Mouse (Mus musculus) forebrain, embryonic 15.5 days (tissue): ENCODE data around the gene Hecw1. TPM values are rescaled to one million over a fixed set of nuclear protein-coding genes. Genes with fewer than 3 reads are reported as not detected.

Experiments
- ATAC-seq: fragments of 200-750 bp; cut with Nextera tagmentation; replicated peaks from 2 replicates; pipeline ENCODE4 v1.8.0; 2017; ENCODE audit warnings: mild to moderate bottlenecking, moderate TSS enrichment, moderate library complexity
- H3K27ac ChIP-seq: fragments of 300-500 bp; sonication (generic); replicated peaks from 2 replicates; pipeline ENCODE4 v1.5.1; 2015; ENCODE audit warnings: mild to moderate bottlenecking, inconsistent platforms
- H3K27me3 ChIP-seq: fragments of 300-500 bp; sonication (generic); 2 replicates; pipeline ENCODE4 v1.6.1; 2015; ENCODE audit warnings: inconsistent platforms
- H3K36me3 ChIP-seq: fragments of 300-500 bp; sonication (generic); 2 replicates; pipeline ENCODE4 v1.6.1; 2015; ENCODE audit warnings: mild to moderate bottlenecking, inconsistent platforms
- H3K4me1 ChIP-seq: fragments of 300-500 bp; sonication (generic); 2 replicates; pipeline ENCODE4 v1.6.1; 2015; ENCODE audit warnings: inconsistent platforms
- H3K4me2 ChIP-seq: fragments of 300-500 bp; sonication (generic); replicated peaks from 2 replicates; pipeline ENCODE4 v1.6.1; 2015; ENCODE audit warnings: mild to moderate bottlenecking, inconsistent platforms
- H3K4me3 ChIP-seq: fragments of 300-500 bp; sonication (generic); 2 replicates; pipeline ENCODE4 v1.5.1; 2015; ENCODE audit warnings: mild to moderate bottlenecking, inconsistent platforms
- H3K9ac ChIP-seq: fragments of 300-500 bp; sonication (generic); replicated peaks from 2 replicates; pipeline ENCODE4 v1.6.1; 2015; ENCODE audit warnings: mild to moderate bottlenecking, inconsistent platforms
- H3K9me3 ChIP-seq: fragments of 300-500 bp; sonication (generic); 2 replicates; pipeline ENCODE4 v1.6.1; 2016; ENCODE audit warnings: inconsistent platforms
- WGBS: fragments of 180-500 bp; shearing (Covaris S2); methylation state at CpG from one replicate; pipeline ENCODE4 v1.1.7; 2015; ENCODE audit warnings: mixed read lengths; 5-methylcytosine and 5-hydroxymethylcytosine counted together
- polyA plus RNA-seq: library from polyadenylated mRNA; unstranded; fragments of >200 nt; fragmentation: Nextera tagmentation; extraction: Ambion mirVana; gene quantifications from 2 replicates; pipeline ENCODE4 v1.2.1, GENCODE M21; 2015

Hecw1 gene
- polyA plus RNA-seq, 1 experiment from 2014 or later = 46.5 TPM

- no peak overlapping the region for H3K4me3 ChIP-seq
- 80% methylated on average over 2 of the region's 2 CpGs for WGBS
- no peaks in the 10 kb centered on the region for H3K9me3 ChIP-seq
- no peak overlapping the region for H3K27ac ChIP-seq
- H3K27me3 ChIP-seq = no peaks in the 10 kb centered on the region
- peaks cover 4% of the 10 kb centered on the region; the same call in 1 of the 2 replicates for H3K4me1 ChIP-seq
- H3K9ac ChIP-seq = no peak overlapping the region
- H3K4me2 ChIP-seq = no peak overlapping the region
- ATAC-seq = no peak
- no peaks in the 10 kb centered on the region for H3K36me3 ChIP-seq
Measured at GRCm38 (mm10) chr13:14496954-14497353, 26.1 kb downstream of the Hecw1 start.

DNA sequence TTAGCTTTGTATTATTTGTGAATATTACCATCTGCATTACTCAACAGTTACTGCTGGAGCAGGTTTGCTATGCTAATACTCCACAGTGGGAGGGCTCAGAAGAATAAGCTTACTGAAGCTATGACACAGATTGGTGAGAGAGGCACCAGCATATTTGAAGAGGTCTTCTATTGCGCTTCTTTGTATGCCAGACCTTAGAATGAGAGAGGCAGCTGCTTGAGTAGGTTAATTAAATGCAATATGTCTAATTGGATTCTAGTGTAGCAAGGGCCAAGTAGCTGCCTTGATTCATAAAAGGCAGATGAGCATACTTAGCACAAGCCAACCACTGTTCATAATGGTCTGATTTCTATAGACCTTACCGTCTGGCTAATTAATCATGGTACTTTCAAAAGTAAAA, 35.2 kb downstream of the Hecw1 start:
- Histone ChIP-seq H3K36me3 (no peaks in the 10 kb centered on the region), H3K4me2 (no peak overlapping the region), H3K27me3 (no peaks in the 10 kb centered on the region), H3K9ac (no peak overlapping the region), H3K27ac (no peak overlapping the region), H3K4me1 (no peaks in the 10 kb centered on the region), H3K4me3 (no peak overlapping the region), H3K9me3 (no peaks in the 10 kb centered on the region)
- 35% methylated on average over 2 of the region's 2 CpGs for WGBS
- peak; percentile 78 for ATAC-seq

DNA sequence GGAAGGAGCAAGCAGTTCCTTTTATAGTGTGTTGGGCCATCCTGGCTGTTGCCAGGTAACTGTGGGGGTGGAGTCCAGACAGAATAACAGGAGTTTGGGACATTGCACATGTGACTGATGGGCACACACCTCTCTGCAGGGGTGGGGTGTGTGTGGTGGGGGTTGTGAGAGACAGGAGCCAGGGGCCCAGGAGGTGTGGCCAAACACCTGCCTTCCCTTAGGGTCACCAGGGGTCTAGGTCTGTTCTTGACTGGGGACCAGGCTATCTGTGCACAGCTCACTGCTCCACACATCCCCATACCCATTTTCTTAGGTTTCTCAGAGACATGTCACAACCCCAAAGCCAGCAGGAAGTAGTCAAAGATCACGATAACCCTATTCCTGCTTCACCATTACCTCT, 51.9 kb downstream of the Hecw1 start:
- Histone ChIP-seq H3K4me2 (no peak overlapping the region), H3K27ac (no peak overlapping the region), H3K27me3 (no peaks in the 10 kb centered on the region), H3K4me3 (no peak overlapping the region), H3K36me3 (peaks cover 3% of the 10 kb centered on the region; the same call in 1 of the 2 replicates), H3K4me1 (no peaks in the 10 kb centered on the region), H3K9me3 (no peaks in the 10 kb centered on the region), H3K9ac (no peak overlapping the region)
- WGBS = 94% methylated on average over 1 of the region's 1 CpGs
- ATAC-seq = peak; percentile 38; the same call in 1 of the 2 replicates

DNA sequence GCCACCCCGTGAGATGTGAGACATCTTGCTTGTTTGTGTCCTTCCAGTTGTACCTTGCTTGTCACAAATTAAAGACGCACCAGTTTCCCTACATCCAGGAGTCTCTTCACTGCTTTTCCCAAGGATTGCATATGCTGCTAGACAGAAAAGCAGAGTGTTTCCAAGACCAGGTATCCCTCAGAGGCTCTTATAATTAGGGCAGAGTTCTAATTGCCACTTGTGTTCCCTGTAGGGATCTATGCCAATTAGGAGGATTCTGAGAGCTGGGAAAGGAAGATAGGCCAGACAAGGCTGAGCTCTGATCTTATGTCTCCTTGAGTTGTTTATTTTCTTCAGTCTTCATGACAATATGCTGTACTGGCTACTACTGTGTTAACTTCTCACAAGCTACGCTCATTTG, 55.5 kb downstream of the Hecw1 start:
- Histone ChIP-seq H3K9me3 (no peaks in the 10 kb centered on the region), H3K36me3 (peaks cover 3% of the 10 kb centered on the region; the same call in 1 of the 2 replicates), H3K27me3 (no peaks in the 10 kb centered on the region), H3K4me3 (no peak overlapping the region), H3K27ac (no peak overlapping the region), H3K4me2 (no peak overlapping the region), H3K4me1 (no peaks in the 10 kb centered on the region), H3K9ac (no peak overlapping the region)
- 61% methylated on average over 3 of the region's 3 CpGs for WGBS
- ATAC-seq = no peak

GRCm38 (mm10) chr13:14461036-14461435, 62.0 kb downstream of the Hecw1 start:
- Histone ChIP-seq H3K4me3 (no peak overlapping the region), H3K9me3 (no peaks in the 10 kb centered on the region), H3K9ac (no peak overlapping the region), H3K36me3 (no peaks in the 10 kb centered on the region), H3K4me2 (no peak overlapping the region), H3K27me3 (no peaks in the 10 kb centered on the region), H3K27ac (no peak overlapping the region), H3K4me1 (no peaks in the 10 kb centered on the region)
- no peak for ATAC-seq
- 82% methylated on average over 5 of the region's 5 CpGs for WGBS

DNA sequence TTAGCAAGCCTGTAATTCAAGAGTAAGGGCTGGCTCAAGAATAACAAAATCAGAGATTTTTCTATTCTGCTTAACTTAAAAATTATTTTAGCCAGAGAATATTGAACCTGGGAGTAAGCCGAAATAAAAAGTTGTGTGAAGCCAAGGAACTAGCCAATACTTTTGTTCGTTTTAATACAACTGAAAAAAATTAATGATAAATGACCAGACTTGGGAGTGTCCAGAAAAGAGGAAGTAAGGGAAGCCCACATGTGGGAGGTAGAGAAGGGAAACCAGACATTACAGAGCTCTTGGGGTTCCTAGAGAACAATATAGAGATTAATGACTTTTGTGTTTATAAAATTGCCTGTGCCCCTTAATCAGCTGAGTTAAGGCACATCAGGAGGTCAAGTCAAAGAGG, 66.0 kb downstream of the Hecw1 start:
- Histone ChIP-seq H3K4me3 (no peak overlapping the region), H3K36me3 (no peaks in the 10 kb centered on the region), H3K27me3 (no peaks in the 10 kb centered on the region), H3K27ac (no peak overlapping the region), H3K9me3 (no peaks in the 10 kb centered on the region), H3K4me1 (no peaks in the 10 kb centered on the region), H3K4me2 (no peak overlapping the region), H3K9ac (no peak overlapping the region)
- WGBS = 89% methylated on average over 2 of the region's 2 CpGs
- no peak for ATAC-seq

GRCm38 (mm10) chr13:14439540-14439939, 83.5 kb downstream of the Hecw1 start:
- ATAC-seq = no peak
- no peaks in the 10 kb centered on the region for H3K4me1 ChIP-seq
- no peaks in the 10 kb centered on the region for H3K9me3 ChIP-seq
- no peaks in the 10 kb centered on the region for H3K27me3 ChIP-seq
- no peak overlapping the region for H3K4me2 ChIP-seq
- H3K9ac ChIP-seq = no peak overlapping the region
- H3K36me3 ChIP-seq = no peaks in the 10 kb centered on the region
- H3K27ac ChIP-seq = no peak overlapping the region
- no peak overlapping the region for H3K4me3 ChIP-seq

- no peaks in the 10 kb centered on the region for H3K36me3 ChIP-seq
- no peak for ATAC-seq
- WGBS = 93% methylated on average over 6 of the region's 6 CpGs
- H3K27me3 ChIP-seq = no peaks in the 10 kb centered on the region
- no peaks in the 10 kb centered on the region for H3K9me3 ChIP-seq
- H3K9ac ChIP-seq = no peak overlapping the region
- H3K4me3 ChIP-seq = no peak overlapping the region
- H3K4me1 ChIP-seq = no peaks in the 10 kb centered on the region
- no peak overlapping the region for H3K27ac ChIP-seq
- H3K4me2 ChIP-seq = no peak overlapping the region
Measured at GRCm38 (mm10) chr13:14428845-14429553, 94.0 kb downstream of the Hecw1 start.

- no peak overlapping the region for H3K4me2 ChIP-seq
- no peak overlapping the region for H3K4me3 ChIP-seq
- no peaks in the 10 kb centered on the region for H3K27me3 ChIP-seq
- no peaks in the 10 kb centered on the region for H3K9me3 ChIP-seq
- H3K9ac ChIP-seq = no peak overlapping the region
- no peaks in the 10 kb centered on the region for H3K36me3 ChIP-seq
- WGBS = 82% methylated on average over 2 of the region's 2 CpGs
- H3K4me1 ChIP-seq = no peaks in the 10 kb centered on the region
- ATAC-seq = no peak
- no peak overlapping the region for H3K27ac ChIP-seq
Measured at GRCm38 (mm10) chr13:14424836-14425235, 98.2 kb downstream of the Hecw1 start.

- no peak for ATAC-seq
- no peak overlapping the region for H3K4me2 ChIP-seq
- H3K27me3 ChIP-seq = no peaks in the 10 kb centered on the region
- no peak overlapping the region for H3K9ac ChIP-seq
- H3K9me3 ChIP-seq = no peaks in the 10 kb centered on the region
- 86% methylated on average over 1 of the region's 1 CpGs for WGBS
- H3K36me3 ChIP-seq = no peaks in the 10 kb centered on the region
- H3K27ac ChIP-seq = no peak overlapping the region
- H3K4me1 ChIP-seq = no peaks in the 10 kb centered on the region
- H3K4me3 ChIP-seq = no peak overlapping the region
Measured at GRCm38 (mm10) chr13:14413405-14413804, 109.6 kb downstream of the Hecw1 start.

- H3K27ac ChIP-seq = no peak overlapping the region
- no peaks in the 10 kb centered on the region for H3K27me3 ChIP-seq
- no peak overlapping the region for H3K4me3 ChIP-seq
- no peak overlapping the region for H3K4me2 ChIP-seq
- peaks cover 13% of the 10 kb centered on the region; the same call in 1 of the 2 replicates for H3K36me3 ChIP-seq
- no peak overlapping the region for H3K9ac ChIP-seq
- no peaks in the 10 kb centered on the region for H3K9me3 ChIP-seq
- no peak for ATAC-seq
- no peaks in the 10 kb centered on the region for H3K4me1 ChIP-seq
Measured at GRCm38 (mm10) chr13:14374470-14374869, 148.6 kb downstream of the Hecw1 start.

DNA sequence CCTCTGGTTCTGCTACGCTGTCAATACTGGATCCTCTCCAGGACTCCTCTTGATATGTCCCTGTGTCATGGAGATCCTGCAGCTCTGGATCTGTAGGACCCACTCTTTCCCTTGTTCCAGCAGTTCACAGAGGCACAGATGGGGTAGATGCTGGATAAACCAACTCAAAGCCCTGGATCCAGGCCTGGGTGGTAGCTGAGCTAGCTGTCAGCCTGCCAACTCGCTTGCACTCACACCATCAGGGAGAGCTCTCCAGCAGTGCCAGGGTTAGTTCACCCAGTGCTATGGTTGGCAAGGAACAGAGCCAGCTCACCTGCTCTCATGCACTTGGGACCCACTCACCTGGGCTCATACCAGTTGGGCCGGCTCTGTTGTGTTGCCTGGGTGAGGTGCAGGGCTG, 157.5 kb downstream of the Hecw1 start:
- no peaks in the 10 kb centered on the region for H3K27me3 ChIP-seq
- no peak overlapping the region for H3K27ac ChIP-seq
- peaks cover 23% of the 10 kb centered on the region for H3K36me3 ChIP-seq
- H3K4me2 ChIP-seq = no peak overlapping the region
- H3K9me3 ChIP-seq = no peaks in the 10 kb centered on the region
- H3K9ac ChIP-seq = no peak overlapping the region
- no peak overlapping the region for H3K4me3 ChIP-seq
- no peaks in the 10 kb centered on the region for H3K4me1 ChIP-seq
- 88% methylated on average over 3 of the region's 3 CpGs for WGBS
- no peak; the same call in 1 of the 2 replicates for ATAC-seq

DNA sequence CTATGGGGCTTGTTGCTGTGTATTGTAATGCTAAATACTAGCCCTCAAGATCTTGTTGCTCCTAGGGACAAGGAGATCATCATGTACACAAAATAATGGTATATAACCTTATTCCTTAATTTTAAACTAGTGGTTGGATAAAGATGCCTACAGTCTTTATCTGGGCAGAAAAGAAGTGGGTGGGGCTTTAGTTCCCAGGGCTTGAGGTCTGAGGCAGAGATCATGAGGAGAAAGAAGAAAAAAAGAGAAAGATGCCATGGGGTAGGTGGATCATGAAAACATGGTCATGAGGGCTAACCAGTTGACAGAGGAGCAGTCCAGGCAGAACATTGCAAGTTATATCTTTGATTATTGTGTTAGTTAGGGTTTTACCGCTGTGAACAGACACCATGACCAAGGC, 195.8 kb downstream of the Hecw1 start:
- Histone ChIP-seq H3K36me3 (peaks cover 5% of the 10 kb centered on the region; the same call in 1 of the 2 replicates), H3K4me2 (no peak overlapping the region), H3K9me3 (no peaks in the 10 kb centered on the region; the same call in 1 of the 2 replicates), H3K4me3 (no peak overlapping the region), H3K4me1 (no peaks in the 10 kb centered on the region), H3K27ac (no peak overlapping the region), H3K9ac (no peak overlapping the region), H3K27me3 (no peaks in the 10 kb centered on the region)
- ATAC-seq = no peak
- WGBS = 95% methylated on average over 1 of the region's 1 CpGs
